Mouse (Mus musculus): ENCODE measurements around the gene Sgms2.
"Not testable (repeated sequence)": the region's sequence is repeated elsewhere in the genome, so short reads cannot be mapped to it uniquely, and the experiment has no call there.

Gene Sgms2

GRCm38 (mm10) chr3:131347831-131348578 is 143.2 kb downstream of the Sgms2 start:
- no peaks in the 10 kb centered on the region for H3K27me3 ChIP-seq (ENCODE audit: insufficient read depth, low read length)
- no peak for TF ChIP-seq POU5F1 (IDR thresholded peaks at IDR 0.05; ENCODE audit: borderline replicate concordance, low read length)
- peak; percentile 98 for TF ChIP-seq CTCF (conservative IDR thresholded peaks at IDR 0.05; ENCODE audit: low read length)

DNA sequence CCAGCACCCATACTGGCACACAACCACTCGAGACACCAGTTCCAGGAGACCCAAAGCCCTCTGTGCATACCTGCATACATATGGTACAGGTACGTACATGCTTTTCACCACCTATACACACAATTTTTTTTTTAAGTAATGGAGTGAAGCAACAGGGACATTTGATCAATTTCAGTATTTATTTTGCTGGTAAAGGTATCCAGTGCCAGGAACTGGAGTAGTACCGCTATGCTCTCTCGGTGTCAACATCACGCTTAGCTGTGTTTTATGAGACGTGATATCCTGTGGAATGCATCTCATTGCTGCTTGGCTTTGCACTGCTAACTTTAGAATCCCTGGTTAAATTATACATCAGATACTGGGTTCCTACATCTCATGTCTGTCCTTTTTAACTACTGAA is 145.3 kb downstream of the Sgms2 start:
- no peak for TF ChIP-seq POU5F1 (IDR thresholded peaks at IDR 0.05; ENCODE audit: borderline replicate concordance, low read length)
- TF ChIP-seq NANOG (IDR thresholded peaks at IDR 0.05; ENCODE audit: borderline replicate concordance, low read length): no peak
- no peak for TF ChIP-seq CTCF (conservative IDR thresholded peaks at IDR 0.05; ENCODE audit: low read length)
- peaks cover 7% of the 10 kb centered on the region for H3K4me1 ChIP-seq (replicated peaks; ENCODE audit: low read depth, low read length)
- no peak overlapping the region for H3K4me3 ChIP-seq (replicated peaks; ENCODE audit: low read length)
- H3K27me3 ChIP-seq (ENCODE audit: insufficient read depth, low read length): no peaks in the 10 kb centered on the region
- no peaks in the 10 kb centered on the region for H3K9me3 ChIP-seq (ENCODE audit: low read length)
- H3K36me3 ChIP-seq (ENCODE audit: insufficient read depth, low read length): no peaks in the 10 kb centered on the region

More at GRCm38 (mm10) chr3:131347831-131348578, 143.2 kb downstream of the Sgms2 start:
- Histone ChIP-seq H3K4me1 (replicated peaks; ENCODE audit: low read depth, low read length) (no peaks in the 10 kb centered on the region), H3K4me3 (replicated peaks; ENCODE audit: low read length) (no peak overlapping the region), H3K36me3 (ENCODE audit: insufficient read depth, low read length) (no peaks in the 10 kb centered on the region), H3K9me3 (ENCODE audit: low read length) (no peaks in the 10 kb centered on the region)

DNA sequence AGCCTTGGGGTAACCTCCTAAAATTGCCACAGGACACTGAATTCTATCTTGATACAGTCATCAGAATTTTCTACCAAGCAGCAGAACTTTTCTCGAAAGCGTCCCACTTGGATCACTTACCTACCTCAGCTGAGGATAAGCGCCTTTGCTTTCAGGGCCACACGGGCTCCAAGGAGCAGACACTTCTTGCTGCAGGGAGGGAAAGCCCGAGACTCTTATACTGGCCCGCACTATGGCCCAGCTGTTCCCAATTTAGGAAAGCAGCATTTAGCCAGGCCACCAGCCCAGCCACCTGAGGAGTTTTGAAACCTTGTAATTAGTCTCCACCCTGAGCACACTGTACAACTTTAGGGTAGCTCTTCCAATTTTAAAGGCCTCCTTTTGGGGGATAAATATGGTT is 147.9 kb downstream of the Sgms2 start:
- no peak for TF ChIP-seq NANOG (IDR thresholded peaks at IDR 0.05; ENCODE audit: borderline replicate concordance, low read length)
- TF ChIP-seq CTCF (conservative IDR thresholded peaks at IDR 0.05; ENCODE audit: low read length): no peak
- TF ChIP-seq POU5F1 (IDR thresholded peaks at IDR 0.05; ENCODE audit: borderline replicate concordance, low read length): no peak
- Histone ChIP-seq H3K36me3 (ENCODE audit: insufficient read depth, low read length) (no peaks in the 10 kb centered on the region), H3K27me3 (ENCODE audit: insufficient read depth, low read length) (no peaks in the 10 kb centered on the region), H3K9me3 (ENCODE audit: low read length) (peaks cover 6% of the 10 kb centered on the region; the same call in 1 of the 2 replicates), H3K4me3 (replicated peaks; ENCODE audit: low read length) (no peak overlapping the region), H3K4me1 (replicated peaks; ENCODE audit: low read depth, low read length) (peaks cover 25% of the 10 kb centered on the region)

DNA sequence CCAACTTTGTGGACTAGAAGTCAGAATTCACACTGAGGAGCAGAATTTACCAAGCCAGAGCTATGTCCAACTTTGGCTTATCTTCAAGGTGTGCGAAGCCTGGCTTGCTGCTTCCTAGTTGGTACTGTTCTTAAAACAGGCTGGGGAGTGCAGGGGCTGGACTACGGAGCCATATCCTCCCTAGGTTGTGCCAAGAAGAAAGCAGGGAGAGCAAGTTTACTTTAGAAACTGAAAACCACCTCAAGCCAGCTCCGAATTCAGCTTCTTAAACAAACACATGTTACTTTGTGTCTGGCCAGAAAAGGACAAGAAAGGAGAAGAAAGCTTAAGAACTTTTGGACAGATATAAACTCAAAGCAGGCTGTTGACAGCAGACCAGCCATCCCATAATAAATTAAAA is 150.3 kb downstream of the Sgms2 start:
- no peak overlapping the region for H3K4me3 ChIP-seq (replicated peaks; ENCODE audit: low read length)
- no peaks in the 10 kb centered on the region for H3K27me3 ChIP-seq (ENCODE audit: insufficient read depth, low read length)
- H3K4me1 ChIP-seq (replicated peaks; ENCODE audit: low read depth, low read length): peaks cover 25% of the 10 kb centered on the region
- H3K36me3 ChIP-seq (ENCODE audit: insufficient read depth, low read length): peaks cover 3% of the 10 kb centered on the region; the same call in 1 of the 2 replicates
- TF ChIP-seq POU5F1 (IDR thresholded peaks at IDR 0.05; ENCODE audit: borderline replicate concordance, low read length) (no peak), CTCF (conservative IDR thresholded peaks at IDR 0.05; ENCODE audit: low read length) (no peak), NANOG (IDR thresholded peaks at IDR 0.05; ENCODE audit: borderline replicate concordance, low read length) (no peak)
- peaks cover 26% of the 10 kb centered on the region for H3K9me3 ChIP-seq (ENCODE audit: low read length)

DNA sequence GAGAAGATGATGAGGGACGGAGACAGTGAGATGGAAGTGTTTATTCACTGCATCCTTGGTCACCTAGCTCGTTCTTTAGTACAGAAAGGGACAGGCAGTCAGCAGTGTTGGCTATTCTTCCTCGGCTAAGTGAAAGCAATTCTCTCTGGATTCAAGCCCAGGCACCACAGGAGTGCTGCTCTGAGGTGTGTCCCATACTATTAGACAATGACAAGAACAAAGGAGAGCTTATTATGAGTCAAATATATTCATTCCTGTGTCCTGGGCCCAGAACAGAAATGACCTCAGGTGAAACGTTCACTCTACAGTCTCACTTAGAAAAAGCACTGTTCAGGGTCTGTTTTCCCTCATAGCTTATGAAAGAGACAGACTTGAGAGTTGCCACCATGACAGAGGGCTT is 151.9 kb downstream of the Sgms2 start:
- Histone ChIP-seq H3K36me3 (ENCODE audit: insufficient read depth, low read length) (peaks cover 3% of the 10 kb centered on the region; the same call in 1 of the 2 replicates), H3K4me3 (replicated peaks; ENCODE audit: low read length) (no peak overlapping the region), H3K27me3 (ENCODE audit: insufficient read depth, low read length) (no peaks in the 10 kb centered on the region), H3K9me3 (ENCODE audit: low read length) (peaks cover 26% of the 10 kb centered on the region), H3K4me1 (replicated peaks; ENCODE audit: low read depth, low read length) (peaks cover 37% of the 10 kb centered on the region)
- TF ChIP-seq POU5F1 (IDR thresholded peaks at IDR 0.05; ENCODE audit: borderline replicate concordance, low read length) (no peak), NANOG (IDR thresholded peaks at IDR 0.05; ENCODE audit: borderline replicate concordance, low read length) (peak; percentile 54; the same call in 1 of the 2 replicates)

DNA sequence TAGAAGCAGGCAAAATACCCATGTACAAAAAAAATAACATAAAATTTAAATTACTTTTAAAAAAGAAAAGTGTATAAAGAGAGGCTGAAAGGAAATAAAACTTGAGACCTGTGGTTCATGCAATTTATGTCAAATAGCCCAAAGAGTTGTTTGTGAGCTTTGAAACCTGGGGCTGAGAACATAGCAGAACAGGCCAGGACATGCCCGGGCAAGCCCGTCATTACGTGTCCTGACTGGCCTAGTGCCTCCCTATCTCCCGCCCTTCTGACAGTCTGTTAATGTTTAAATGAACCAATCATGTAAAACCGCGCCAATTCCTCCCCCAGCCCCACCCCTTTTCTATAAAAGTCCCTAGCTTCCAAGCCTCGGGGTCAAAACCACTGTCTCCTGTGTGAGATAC is 153.5 kb downstream of the Sgms2 start:
- not testable (repeated sequence) for H3K4me3 ChIP-seq (replicated peaks; ENCODE audit: low read length); H3K27me3 ChIP-seq (ENCODE audit: insufficient read depth, low read length); H3K36me3 ChIP-seq (ENCODE audit: insufficient read depth, low read length)
- Histone ChIP-seq H3K4me1 (replicated peaks; ENCODE audit: low read depth, low read length) (peaks cover 38% of the 10 kb centered on the region), H3K9me3 (ENCODE audit: low read length) (peaks cover 26% of the 10 kb centered on the region)

- Histone ChIP-seq H3K4me3 (replicated peaks; ENCODE audit: low read length) (no peak overlapping the region), H3K9me3 (ENCODE audit: low read length) (peaks cover 26% of the 10 kb centered on the region), H3K36me3 (ENCODE audit: insufficient read depth, low read length) (peaks cover 3% of the 10 kb centered on the region; the same call in 1 of the 2 replicates), H3K4me1 (replicated peaks; ENCODE audit: low read depth, low read length) (peaks cover 32% of the 10 kb centered on the region), H3K27me3 (ENCODE audit: insufficient read depth, low read length) (no peaks in the 10 kb centered on the region)
- TF ChIP-seq POU5F1 (IDR thresholded peaks at IDR 0.05; ENCODE audit: borderline replicate concordance, low read length): no peak
- TF ChIP-seq CTCF (conservative IDR thresholded peaks at IDR 0.05; ENCODE audit: low read length): no peak
- no peak for TF ChIP-seq NANOG (IDR thresholded peaks at IDR 0.05; ENCODE audit: borderline replicate concordance, low read length)
These were observed 154.6 kb downstream of the Sgms2 start for GRCm38 (mm10) chr3:131336629-131337028.

GRCm38 (mm10) chr3:131335117-131335547 is 156.1 kb downstream of the Sgms2 start:
- H3K4me3 ChIP-seq (replicated peaks; ENCODE audit: low read length): no peak overlapping the region
- TF ChIP-seq CTCF (conservative IDR thresholded peaks at IDR 0.05; ENCODE audit: low read length): no peak
- TF ChIP-seq NANOG (IDR thresholded peaks at IDR 0.05; ENCODE audit: borderline replicate concordance, low read length): peak; percentile 57; the same call in 1 of the 2 replicates
- peaks cover 3% of the 10 kb centered on the region; the same call in 1 of the 2 replicates for H3K36me3 ChIP-seq (ENCODE audit: insufficient read depth, low read length)
- no peaks in the 10 kb centered on the region for H3K27me3 ChIP-seq (ENCODE audit: insufficient read depth, low read length)
- H3K9me3 ChIP-seq (ENCODE audit: low read length): peaks cover 26% of the 10 kb centered on the region
- H3K4me1 ChIP-seq (replicated peaks; ENCODE audit: low read depth, low read length): peaks cover 30% of the 10 kb centered on the region

GRCm38 (mm10) chr3:131327189-131327588 is 164.0 kb downstream of the Sgms2 start:
- Histone ChIP-seq H3K36me3 (ENCODE audit: insufficient read depth, low read length) (0 out of 2 replicates have a peak, but pooled peaks cover 3% of the 10 kb centered on the region), H3K4me3 (replicated peaks; ENCODE audit: low read length) (no peak overlapping the region), H3K9me3 (ENCODE audit: low read length) (peaks cover 14% of the 10 kb centered on the region; the same call in 1 of the 2 replicates), H3K4me1 (replicated peaks; ENCODE audit: low read depth, low read length) (peaks cover 13% of the 10 kb centered on the region), H3K27me3 (ENCODE audit: insufficient read depth, low read length) (no peaks in the 10 kb centered on the region)
- TF ChIP-seq NANOG (IDR thresholded peaks at IDR 0.05; ENCODE audit: borderline replicate concordance, low read length): no peak
- TF ChIP-seq CTCF (conservative IDR thresholded peaks at IDR 0.05; ENCODE audit: low read length): no peak
- TF ChIP-seq POU5F1 (IDR thresholded peaks at IDR 0.05; ENCODE audit: borderline replicate concordance, low read length): no peak
